Mouse (Mus musculus) left cerebral cortex, postnatal 14 days (tissue): ENCODE data around the gene Pcp4. TPM values are rescaled to one million over a fixed set of nuclear protein-coding genes. Genes with fewer than 3 reads are reported as not detected.
"Not testable (repeated sequence)": the region's sequence is repeated elsewhere in the genome, so short reads cannot be mapped to it uniquely, and the experiment has no call there.

Source experiments
- DNase-seq, 2 experiments: peaks; one replicate each; pipeline ENCODE4 v3.0.0; 2021 to 2022; ENCODE audit warnings: low spot score in 2 of 2, mixed read lengths in 1 of 2
- intact Hi-C: fragments of 180-260 bp; cut with DNase I; formaldehyde crosslinking; loops from one replicate; pipeline ENCODE4 v1.15.1; 2025
- long read RNA-seq, 2 experiments: library from polyadenylated mRNA; stranded (forward); transcript quantifications; one replicate each; pipeline ENCODE4 v2.0.0; 2021
- total RNA-seq, 2 experiments: library from RNA; stranded (reverse); gene quantifications; 2 replicates each; pipeline ENCODE4 v1.2.3; 2021

Pcp4 gene
- 100 to 1,000 TPM; 529 to 600 TPM for total RNA-seq
- long read RNA-seq, experiment 1, transcript Pcp4-201 (3 exons, 641 nt), result major isoform, 618 of 645 reads
- long read RNA-seq, experiment 1, partial matches to known transcripts, result 14 of 645 reads
- long read RNA-seq, experiment 1, other reads (novel, unspliced or antisense), result 13 of 645 reads
- long read RNA-seq, experiment 2, transcript Pcp4-201 (3 exons, 641 nt), result major isoform, 307 of 319 reads
- long read RNA-seq, experiment 2, partial matches to known transcripts, result 6 of 319 reads
- long read RNA-seq, experiment 2, other reads (novel, unspliced or antisense), result 5 of 319 reads

- intact Hi-C loops, result loop anchor here (2.0 to 5.0 kb wide), 3 partner anchors 70 to 205 kb away; no protein-coding TSS in a partner anchor
- peak; percentile 94 to 97 for DNase-seq
Measured at GRCm38 (mm10) chr16:96467445-96467844, at the start of gene Pcp4. TSS of gene Pcp4 (plus strand) at chr16:96467606.

GRCm38 (mm10) chr16:96425044-96425443 lies 42.4 kb upstream of the Pcp4 start:
- DNase-seq, result no peak
- intact Hi-C loops, result no loop called here

- intact Hi-C loops, result no loop called here
- DNase-seq, result no peak
Measured at GRCm38 (mm10) chr16:96426671-96427070, 40.7 kb upstream of the Pcp4 start.

- intact Hi-C loops, result no loop called here
- no peak for DNase-seq
Measured at GRCm38 (mm10) chr16:96429046-96429445, 38.4 kb upstream of the Pcp4 start.

- intact Hi-C loops, result no loop called here
- no peak for DNase-seq
Measured at GRCm38 (mm10) chr16:96433266-96433665, 34.1 kb upstream of the Pcp4 start.

- DNase-seq, result no peak
- intact Hi-C loops, result no loop called here
Measured at GRCm38 (mm10) chr16:96434024-96434785, 33.2 kb upstream of the Pcp4 start.

- DNase-seq, result peak in 1 of 2 experiments; percentile 18
Measured at GRCm38 (mm10) chr16:96438946-96439345, 28.5 kb upstream of the Pcp4 start.

GRCm38 (mm10) chr16:96439682-96440081 lies 27.7 kb upstream of the Pcp4 start:
- intact Hi-C loops, result loop anchor here (5.0 kb wide), 1 partner anchor 67 kb away; no protein-coding TSS in a partner anchor

More at GRCm38 (mm10) chr16:96438946-96439345, 28.5 kb upstream of the Pcp4 start:
- intact Hi-C loops, result no loop called here

GRCm38 (mm10) chr16:96440871-96441270 lies 26.5 kb upstream of the Pcp4 start:
- intact Hi-C loops, result loop anchor here (5.0 kb wide), 1 partner anchor 69 kb away; no protein-coding TSS in a partner anchor

More at GRCm38 (mm10) chr16:96439682-96440081, 27.7 kb upstream of the Pcp4 start:
- DNase-seq, result no peak

GRCm38 (mm10) chr16:96441826-96442225 lies 25.6 kb upstream of the Pcp4 start:
- intact Hi-C loops, result loop anchor here (5.0 kb wide), 1 partner anchor 70 kb away; no protein-coding TSS in a partner anchor
- DNase-seq, result no peak

More at GRCm38 (mm10) chr16:96440871-96441270, 26.5 kb upstream of the Pcp4 start:
- no peak for DNase-seq

GRCm38 (mm10) chr16:96443468-96443867 lies 23.9 kb upstream of the Pcp4 start, which contains the start of gene Itgb2l:
TSS of gene Itgb2l (minus strand) at chr16:96443619.
- no peak for DNase-seq
- intact Hi-C loops, result loop anchor here (5.0 kb wide), 1 partner anchor 71 kb away; no protein-coding TSS in a partner anchor

- intact Hi-C loops, DNase-seq: not testable (repeated sequence)
Measured at GRCm38 (mm10) chr16:96450871-96451270, 16.5 kb upstream of the Pcp4 start.

GRCm38 (mm10) chr16:96454086-96454485 lies 13.3 kb upstream of the Pcp4 start:
- DNase-seq, result no peak
- intact Hi-C loops, result no loop called here

GRCm38 (mm10) chr16:96457612-96458011 lies 9.8 kb upstream of the Pcp4 start:
- intact Hi-C loops, result no loop called here
- DNase-seq, result no peak

GRCm38 (mm10) chr16:96459356-96459755 lies 8.1 kb upstream of the Pcp4 start:
- no peak for DNase-seq
- intact Hi-C loops, result no loop called here

- intact Hi-C loops, result no loop called here
- no peak for DNase-seq
Measured at GRCm38 (mm10) chr16:96460788-96461187, 6.6 kb upstream of the Pcp4 start.

- intact Hi-C loops, result loop anchor here (5.0 kb wide), 2 partner anchors 69 to 204 kb away; no protein-coding TSS in a partner anchor
- DNase-seq, result no peak
Measured at GRCm38 (mm10) chr16:96468011-96468410, 605 bp downstream of the Pcp4 start.

GRCm38 (mm10) chr16:96468698-96469097 lies 1.3 kb downstream of the Pcp4 start:
- intact Hi-C loops, result loop anchor here (5.0 kb wide), 2 partner anchors 69 to 204 kb away; no protein-coding TSS in a partner anchor
- peak; percentile 70 to 85 for DNase-seq

GRCm38 (mm10) chr16:96469640-96470039 lies 2.2 kb downstream of the Pcp4 start:
- DNase-seq, result peak in 1 of 2 experiments; percentile 42
- intact Hi-C loops, result loop anchor here (5.0 kb wide), 2 partner anchors 68 to 203 kb away; no protein-coding TSS in a partner anchor

GRCm38 (mm10) chr16:96472361-96472760 lies 5.0 kb downstream of the Pcp4 start:
- intact Hi-C loops, result no loop called here
- no peak for DNase-seq
